Mouse (Mus musculus) stomach, postnatal 0 days (tissue): ENCODE measurements at regions not wholly inside any gene's neighbourhood (a gene's known extent, or its start where the extent isn't known, plus 50 kb on each side); places are given as distances from the start of the nearest gene placed in this dataset.

Source experiments
- ATAC-seq: fragments of 200-750 bp; cut with Nextera tagmentation; 2 replicates; pipeline ENCODE4 v1.8.0; 2017; ENCODE audit not compliant: low FRiP score, low TSS enrichment
- DNase-seq: peaks from one replicate; pipeline ENCODE4 v3.0.0-alpha.2; 2016; ENCODE audit warnings: low spot score
- H3K27ac ChIP-seq: fragments of 300-500 bp; sonication (generic); replicated peaks from 2 replicates; pipeline ENCODE4 v1.5.1; 2014; ENCODE audit warnings: mild to moderate bottlenecking, control low read depth
- H3K27me3 ChIP-seq: fragments of 300-500 bp; sonication (generic); 2 replicates; pipeline ENCODE4 v1.6.1; 2014; ENCODE audit warnings: low read length; ENCODE audit not compliant: control insufficient read depth, insufficient read depth
- H3K36me3 ChIP-seq: fragments of 300-500 bp; sonication (generic); 2 replicates; pipeline ENCODE4 v1.6.1; 2014; ENCODE audit warnings: low read length, mixed read lengths; ENCODE audit not compliant: control insufficient read depth, insufficient read depth
- H3K4me1 ChIP-seq: fragments of 300-500 bp; sonication (generic); replicated peaks from 2 replicates; pipeline ENCODE4 v1.6.1; 2014; ENCODE audit warnings: antibody characterized with exemption; ENCODE audit not compliant: control insufficient read depth, insufficient read depth
- H3K4me2 ChIP-seq: fragments of 300-500 bp; sonication (generic); replicated peaks from 2 replicates; pipeline ENCODE4 v1.6.1; 2014; ENCODE audit warnings: low read depth, mild to moderate bottlenecking, control low read depth, moderate library complexity
- H3K4me3 ChIP-seq: fragments of 300-500 bp; sonication (generic); 2 replicates; pipeline ENCODE4 v1.5.1; 2014; ENCODE audit warnings: low read depth, low read length, control low read depth
- H3K9ac ChIP-seq: fragments of 300-500 bp; sonication (generic); 2 replicates; pipeline ENCODE4 v1.6.1; 2014; ENCODE audit warnings: mild to moderate bottlenecking, low read length, control low read depth, mixed read lengths
- H3K9me3 ChIP-seq: fragments of 300-500 bp; sonication (generic); 2 replicates; pipeline ENCODE4 v1.6.1; 2016; ENCODE audit warnings: low read length; ENCODE audit not compliant: control insufficient read depth
- CTCF ChIP-seq: IDR thresholded peaks from 2 replicates; pipeline ENCODE4 v1.5.1; 2016; ENCODE audit warnings: antibody characterized with exemption, low read depth, mild to moderate bottlenecking, moderate library complexity
- EP300 ChIP-seq: optimal IDR thresholded peaks from 2 replicates; pipeline ENCODE3; 2016; ENCODE audit warnings: antibody characterized with exemption
- WGBS: fragments of 180-500 bp; shearing (Covaris S2); extraction: QIAGEN DNeasy Blood & Tissue Kit; methylation state at CpG from one replicate; pipeline ENCODE4 v1.1.7; 2014; 5-methylcytosine and 5-hydroxymethylcytosine counted together

DNA sequence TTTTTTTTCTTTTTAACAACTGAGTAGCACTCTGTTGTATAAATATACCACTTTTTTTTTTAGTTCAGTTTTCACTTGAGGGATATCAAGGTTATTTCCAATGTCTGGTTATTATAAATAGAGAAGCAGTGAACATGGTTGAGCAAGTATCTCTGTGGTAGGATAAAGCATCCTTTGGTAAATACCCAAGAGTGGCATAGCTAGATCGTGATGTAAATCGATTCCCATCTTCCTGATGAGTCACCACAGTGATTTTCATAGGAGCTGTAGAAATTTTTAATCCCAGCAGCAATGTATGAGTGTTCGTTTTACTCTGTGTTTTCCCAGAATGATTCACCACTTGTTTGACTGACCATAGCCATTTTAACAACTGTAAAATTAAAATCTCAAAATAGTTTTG is 2212.0 kb downstream of the 9330182O14Rik start:
- H3K9ac ChIP-seq, result no peak overlapping the region
- H3K9me3 ChIP-seq, result no peaks in the 10 kb centered on the region
- no peak overlapping the region for H3K27ac ChIP-seq
- TF ChIP-seq CTCF (no peak), EP300 (no peak)
- no peak overlapping the region for H3K4me2 ChIP-seq
- H3K27me3 ChIP-seq, result no peaks in the 10 kb centered on the region
- DNase-seq, result no peak
- H3K4me1 ChIP-seq, result no peaks in the 10 kb centered on the region
- no peak for ATAC-seq
- H3K4me3 ChIP-seq, result no peak overlapping the region
- H3K36me3 ChIP-seq, result no peaks in the 10 kb centered on the region
- 64% methylated on average over 3 of the region's 3 CpGs for WGBS

DNA sequence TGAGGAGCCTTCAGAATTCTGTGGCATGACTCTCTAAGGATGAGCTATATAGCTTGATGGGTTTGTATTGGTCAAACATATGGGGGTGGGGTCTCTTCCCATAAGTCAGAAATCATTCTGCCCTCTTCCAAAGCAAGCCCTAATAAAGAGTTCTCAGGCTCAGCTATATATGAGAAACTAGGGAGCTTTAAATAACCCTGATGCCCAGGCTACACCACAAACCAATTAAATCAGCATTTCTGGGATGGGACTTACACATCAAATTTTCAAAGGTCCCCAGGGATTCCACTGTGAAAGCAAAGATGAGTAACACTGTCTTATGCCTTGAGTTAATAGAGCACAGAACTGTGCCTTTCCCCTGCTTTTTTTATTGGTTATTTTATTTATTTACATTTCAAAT is 2227.7 kb downstream of the 9330182O14Rik start:
- Histone ChIP-seq H3K4me1 (no peaks in the 10 kb centered on the region), H3K4me3 (no peak overlapping the region), H3K9me3 (no peaks in the 10 kb centered on the region), H3K27me3 (no peaks in the 10 kb centered on the region), H3K4me2 (no peak overlapping the region), H3K9ac (no peak overlapping the region), H3K27ac (no peak overlapping the region), H3K36me3 (no peaks in the 10 kb centered on the region)
- TF ChIP-seq EP300 (no peak), CTCF (no peak)
- ATAC-seq, result no peak
- DNase-seq, result no peak

DNA sequence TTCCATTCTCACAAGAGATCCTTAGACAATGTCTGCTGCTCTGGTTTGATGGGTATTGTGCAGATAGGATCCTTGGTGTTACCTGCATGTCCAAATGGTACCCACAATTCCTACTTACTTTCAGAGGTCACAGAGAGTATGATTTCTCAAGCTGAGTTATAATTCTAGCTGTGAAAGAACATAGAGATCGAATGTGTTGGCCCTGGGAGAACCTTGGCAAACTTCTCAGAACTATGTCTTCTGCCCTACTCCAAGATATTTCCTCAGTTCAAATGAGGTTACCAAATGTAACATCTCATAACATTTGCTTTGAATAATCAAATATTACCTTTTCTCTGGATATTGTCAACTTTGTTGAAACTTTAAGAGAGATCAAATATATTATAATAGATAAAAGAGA is 2230.8 kb downstream of the 9330182O14Rik start:
- no peak for TF ChIP-seq CTCF
- no peak for TF ChIP-seq EP300
- H3K27me3 ChIP-seq, result no peaks in the 10 kb centered on the region
- no peak overlapping the region for H3K27ac ChIP-seq
- WGBS, result 85% methylated on average over 1 of the region's 1 CpGs
- DNase-seq (no peak), ATAC-seq (no peak)
- no peak overlapping the region for H3K4me2 ChIP-seq
- H3K36me3 ChIP-seq, result no peaks in the 10 kb centered on the region
- H3K9ac ChIP-seq, result no peak overlapping the region
- no peaks in the 10 kb centered on the region for H3K4me1 ChIP-seq
- H3K4me3 ChIP-seq, result no peak overlapping the region
- H3K9me3 ChIP-seq, result no peaks in the 10 kb centered on the region

DNA sequence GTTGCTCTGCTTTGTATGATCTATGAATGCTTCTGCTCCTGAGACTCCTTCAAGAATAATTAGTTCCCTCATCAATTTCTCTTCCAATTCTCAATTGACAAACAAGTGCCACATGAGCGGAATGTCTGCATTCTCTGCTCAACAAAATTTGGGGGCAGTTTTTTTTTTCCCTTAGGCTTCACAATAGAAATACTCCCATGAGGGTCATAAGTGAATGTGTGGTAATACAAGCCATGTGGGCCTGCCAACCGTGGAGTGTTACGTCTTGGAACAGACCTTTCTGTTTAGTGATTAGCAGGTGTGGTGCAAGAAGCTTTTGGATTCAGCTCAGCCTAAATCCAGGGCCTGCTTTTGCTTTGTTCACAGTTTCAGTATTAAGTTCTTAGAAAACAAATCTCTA is 2232.6 kb downstream of the 9330182O14Rik start:
- 74% methylated on average over 3 of the region's 3 CpGs for WGBS

DNA sequence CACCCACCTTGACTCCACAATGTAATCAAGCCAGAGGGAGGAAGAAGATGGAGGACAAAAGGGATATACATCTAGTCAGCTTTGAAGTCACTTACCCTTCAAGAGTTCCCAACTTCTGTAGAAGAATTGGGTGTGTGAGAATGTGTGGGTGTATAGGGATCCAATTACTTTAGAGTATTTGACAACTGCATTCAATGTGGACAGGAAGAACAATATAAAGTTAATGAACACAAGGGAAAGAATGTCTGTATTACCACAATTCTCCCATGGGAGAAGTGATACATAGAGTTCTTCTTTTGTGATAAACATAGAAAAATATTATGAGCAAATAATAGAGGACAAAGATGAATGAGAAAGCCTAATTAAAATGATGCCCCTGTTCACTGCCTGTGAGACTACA is 2235.4 kb downstream of the 9330182O14Rik start:
- Histone ChIP-seq H3K4me1 (no peaks in the 10 kb centered on the region), H3K27ac (no peak overlapping the region), H3K4me3 (no peak overlapping the region), H3K27me3 (no peaks in the 10 kb centered on the region), H3K4me2 (no peak overlapping the region), H3K36me3 (no peaks in the 10 kb centered on the region), H3K9me3 (no peaks in the 10 kb centered on the region), H3K9ac (no peak overlapping the region)
- no peak for DNase-seq
- TF ChIP-seq EP300, result no peak
- no peak for TF ChIP-seq CTCF
- ATAC-seq, result no peak

More for the DNA sequence above, 2232.6 kb downstream of the 9330182O14Rik start:
- Histone ChIP-seq H3K4me1 (no peaks in the 10 kb centered on the region), H3K36me3 (no peaks in the 10 kb centered on the region), H3K27ac (no peak overlapping the region), H3K4me3 (no peak overlapping the region), H3K27me3 (no peaks in the 10 kb centered on the region), H3K9me3 (no peaks in the 10 kb centered on the region), H3K4me2 (no peak overlapping the region), H3K9ac (no peak overlapping the region)
- ATAC-seq (no peak), DNase-seq (no peak)
- TF ChIP-seq EP300 (no peak), CTCF (no peak)

DNA sequence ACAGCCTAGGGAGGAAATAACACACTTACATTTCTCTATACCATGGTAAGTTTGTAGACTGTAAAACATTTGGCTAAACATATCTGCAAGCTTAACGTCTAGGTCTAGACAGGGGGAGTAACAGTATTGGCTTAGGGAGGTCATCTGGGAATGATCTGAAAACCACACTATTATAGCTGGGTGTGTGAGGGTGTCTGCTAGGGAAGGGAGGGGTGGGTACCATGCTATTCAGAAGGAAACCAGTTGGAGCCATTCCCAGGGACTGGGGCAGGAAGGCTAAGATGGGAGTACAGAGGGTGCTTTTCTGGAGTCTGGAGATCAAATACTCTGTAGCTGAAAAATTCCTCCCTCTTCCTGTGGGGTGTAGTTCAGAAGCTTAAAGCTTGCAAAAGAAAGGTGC is 2235.9 kb downstream of the 9330182O14Rik start:
- H3K4me2 ChIP-seq, result no peak overlapping the region
- DNase-seq (no peak), ATAC-seq (no peak)
- no peak overlapping the region for H3K27ac ChIP-seq
- no peaks in the 10 kb centered on the region for H3K27me3 ChIP-seq
- no peak overlapping the region for H3K4me3 ChIP-seq
- 55% methylated on average over 1 of the region's 1 CpGs for WGBS
- no peaks in the 10 kb centered on the region for H3K4me1 ChIP-seq
- TF ChIP-seq EP300, result no peak
- no peak for TF ChIP-seq CTCF
- no peaks in the 10 kb centered on the region for H3K36me3 ChIP-seq
- no peak overlapping the region for H3K9ac ChIP-seq
- H3K9me3 ChIP-seq, result no peaks in the 10 kb centered on the region
